Mouse (Mus musculus) adrenal gland, postnatal 36 days (tissue): ENCODE data around the gene Ddc. TPM values are rescaled to one million over a fixed set of nuclear protein-coding genes. Genes with fewer than 3 reads are reported as not detected.

Experiments
- DNase-seq, 2 experiments: peaks; one replicate each; pipeline ENCODE4 v3.0.0; 2021; ENCODE audit warnings: mixed read lengths in 1 of 2
- total RNA-seq, 2 experiments: library from RNA; stranded (reverse); gene quantifications; 2 replicates each; pipeline ENCODE4 v1.2.3; 2021

The Ddc gene
- total RNA-seq, 2 experiments from 2014 or later = 46.6 to 59.1 TPM

DNA sequence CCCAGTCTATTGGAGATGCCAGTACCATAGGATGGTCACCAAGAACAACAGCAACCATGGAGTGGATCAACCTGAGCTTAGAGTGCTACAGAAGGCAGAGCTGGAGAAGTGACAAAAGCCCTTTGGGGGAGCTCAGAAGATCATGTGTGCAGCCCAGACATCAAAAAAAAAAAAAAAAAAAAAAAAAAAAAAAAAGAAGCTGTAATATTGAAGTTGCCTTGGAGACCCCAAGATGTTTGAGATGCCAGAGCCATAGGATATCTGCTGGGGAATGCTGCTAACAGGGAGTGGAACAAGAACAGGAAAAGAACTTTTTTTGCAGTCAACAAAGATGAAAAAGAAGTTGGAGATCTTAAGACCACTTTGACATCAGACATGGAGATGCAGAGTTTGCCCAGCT is 7.6 kb upstream of the Ddc start:
- DNase-seq = no peak

DNA sequence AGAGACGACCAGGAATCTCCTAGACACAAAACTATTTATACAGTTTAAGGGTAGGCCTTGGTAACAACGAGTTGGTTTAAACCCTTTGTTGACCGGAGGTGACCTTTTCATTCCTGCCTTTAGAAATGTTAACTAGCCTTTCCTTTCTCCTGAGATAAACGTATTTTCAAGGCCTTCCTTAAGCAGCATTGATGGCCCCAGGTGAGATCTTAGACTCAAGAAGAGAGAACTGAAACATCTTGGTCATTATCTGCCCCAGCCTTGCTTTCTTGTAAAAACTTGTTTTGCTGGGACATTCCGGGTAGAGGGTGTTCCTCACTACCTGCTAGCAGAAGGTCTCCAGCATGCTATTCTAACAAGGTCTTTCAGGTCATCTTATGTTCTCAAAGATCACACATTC is 7.1 kb upstream of the Ddc start:
- DNase-seq = no peak

DNA sequence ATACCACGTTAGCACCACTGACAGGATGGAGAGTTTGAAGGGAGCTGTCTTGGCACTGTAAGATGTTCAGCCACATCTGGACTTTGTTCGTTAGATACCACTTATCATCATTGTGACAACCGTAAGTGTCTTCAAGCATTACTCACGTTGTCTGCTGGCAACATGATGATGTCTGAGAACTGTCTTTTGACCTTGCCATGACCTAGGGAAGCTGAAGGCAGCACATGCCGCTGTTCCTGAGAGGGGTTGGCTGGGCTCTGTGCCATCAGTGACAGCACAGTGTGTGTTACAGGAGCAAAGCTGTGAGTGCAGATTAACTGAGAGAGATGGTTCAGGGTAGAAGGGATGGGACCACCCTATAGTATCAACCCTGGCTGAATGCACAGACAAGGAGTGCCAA is 3.6 kb upstream of the Ddc start:
- DNase-seq = peak; percentile 37 to 42

DNA sequence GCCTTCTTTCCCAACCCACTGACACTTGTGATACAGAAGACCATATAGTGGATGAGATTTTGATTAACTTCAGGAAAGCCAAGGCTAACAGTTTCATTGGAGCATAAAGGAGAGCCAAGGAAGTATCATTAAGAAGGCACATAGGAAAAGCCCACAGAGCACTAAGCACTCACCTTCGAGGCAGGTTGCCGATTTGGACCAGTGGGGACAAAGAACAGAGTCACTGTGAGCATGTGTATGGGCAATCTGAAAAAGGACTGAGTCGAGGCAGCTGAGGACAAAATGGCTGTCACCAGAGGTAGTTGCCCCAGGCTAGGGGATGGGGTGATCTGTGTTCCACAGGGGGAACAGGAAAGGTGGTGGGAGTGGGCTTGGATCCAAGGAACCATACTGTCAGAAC is 552 bp upstream of the Ddc start:
- DNase-seq = no peak

DNA sequence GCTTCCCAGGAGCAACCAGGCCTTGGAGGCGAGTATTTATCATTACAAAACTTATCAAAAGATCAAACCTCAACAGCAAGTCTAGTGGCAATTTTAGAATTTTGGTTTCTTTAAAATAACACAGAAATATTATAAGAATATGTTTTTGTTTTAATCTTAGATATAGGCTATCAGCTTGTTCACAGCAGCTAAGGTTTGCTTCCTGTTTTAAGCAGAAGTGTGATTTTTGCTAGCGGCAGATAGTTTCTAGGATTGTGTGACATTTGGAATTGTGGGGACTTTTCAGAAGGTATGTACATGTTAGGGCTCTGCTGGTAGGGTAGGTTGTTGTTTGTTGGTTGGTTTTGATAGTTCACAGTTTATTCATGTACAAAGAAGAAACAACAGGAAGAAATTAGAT is 2.5 kb downstream of the Ddc start:
- DNase-seq = no peak

DNA sequence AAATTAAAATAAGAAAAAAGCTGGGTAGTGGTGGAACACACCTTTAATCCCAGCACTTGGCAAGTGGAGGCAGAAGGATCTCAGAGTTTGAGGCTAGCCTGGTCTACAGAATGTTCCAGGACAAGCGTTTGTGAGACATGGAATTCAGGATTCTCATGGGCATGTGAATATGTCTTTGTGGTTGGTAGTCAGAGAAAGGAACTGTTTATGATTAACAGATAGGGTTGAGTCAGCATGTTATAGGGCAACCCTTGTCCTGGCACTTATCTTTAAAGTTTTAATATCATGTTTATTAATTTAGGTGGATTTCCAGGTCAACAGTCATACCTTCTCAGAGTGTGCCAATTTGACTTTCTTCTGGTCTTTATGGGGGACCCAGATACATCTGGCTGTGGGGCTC is 4.2 kb downstream of the Ddc start:
- no peak for DNase-seq

DNA sequence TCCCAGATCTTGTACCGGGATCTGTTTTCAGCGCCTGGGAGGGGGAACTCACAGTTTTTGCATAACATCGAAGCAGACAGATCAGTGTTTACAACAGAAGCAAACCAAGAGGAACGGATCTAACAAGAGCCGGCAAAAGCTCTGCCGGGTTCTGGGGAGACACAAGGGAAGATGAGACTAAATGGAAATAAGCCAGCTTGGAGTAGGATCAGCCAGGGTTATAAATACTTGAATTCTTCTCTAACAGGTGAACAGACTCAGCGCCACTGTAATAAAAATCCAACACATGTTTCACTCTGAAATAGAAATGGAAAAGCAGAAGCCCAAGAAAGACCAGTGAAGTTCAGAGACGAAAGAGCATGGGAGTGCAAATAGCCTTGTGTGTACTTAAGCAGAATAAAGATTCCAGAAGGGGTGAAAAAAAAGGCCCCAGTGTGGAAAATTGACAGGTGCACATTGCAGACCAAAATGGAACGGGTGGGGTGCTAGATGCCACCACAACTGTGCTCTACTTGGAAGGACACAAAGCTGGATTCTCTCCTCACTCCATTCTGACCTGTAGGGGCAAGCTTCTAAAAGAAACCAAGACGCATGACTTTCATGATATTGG is 4.8 kb downstream of the Ddc start:
- no peak for DNase-seq

DNA sequence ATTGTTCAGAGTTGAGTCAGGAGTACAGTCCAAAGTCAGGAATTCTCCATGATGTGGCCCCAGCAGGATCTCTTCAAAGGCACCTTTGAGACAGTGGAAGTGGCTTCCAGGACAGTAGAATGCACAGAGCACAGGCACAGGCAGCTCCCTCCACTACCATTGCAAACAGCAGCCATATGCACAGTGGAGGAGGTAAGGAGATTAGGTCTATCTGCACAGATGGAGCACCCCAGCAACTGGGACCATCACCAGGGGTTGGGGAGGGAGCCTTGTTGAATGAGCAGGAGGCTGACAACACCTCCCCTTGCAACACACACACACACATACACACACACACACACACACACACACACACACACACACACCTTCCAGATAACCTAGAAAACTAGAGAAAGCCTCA is 6.1 kb downstream of the Ddc start:
- DNase-seq = no peak

DNA sequence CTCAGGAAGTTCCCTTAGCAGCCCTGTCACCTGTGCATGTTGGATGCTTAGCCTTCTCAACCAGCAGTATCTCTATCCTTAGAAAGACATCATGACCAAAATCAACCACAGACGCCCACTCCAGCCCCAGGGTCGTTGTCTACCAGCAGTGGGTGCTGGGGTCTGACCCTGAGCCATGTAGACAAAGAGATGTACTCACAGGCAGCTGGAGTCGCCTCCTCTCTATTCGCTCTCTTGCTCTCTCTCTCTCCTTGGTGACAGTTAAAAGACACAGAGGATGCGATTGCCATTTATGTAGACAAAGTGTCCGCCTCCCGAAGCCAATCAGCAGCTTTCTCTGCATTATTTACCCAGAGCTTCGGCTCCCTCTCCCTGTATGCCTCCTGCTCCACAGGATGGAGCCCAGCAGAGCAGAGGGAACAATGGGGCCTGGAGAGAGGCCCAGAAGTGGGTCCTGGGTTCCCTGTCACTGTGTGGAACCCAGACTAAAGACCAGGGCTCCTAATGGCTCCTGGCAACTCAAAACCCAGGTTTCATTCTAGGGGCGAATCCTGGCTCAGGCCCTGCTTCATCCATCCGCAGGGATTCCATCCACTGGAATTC is 7.7 kb downstream of the Ddc start:
- DNase-seq = no peak

DNA sequence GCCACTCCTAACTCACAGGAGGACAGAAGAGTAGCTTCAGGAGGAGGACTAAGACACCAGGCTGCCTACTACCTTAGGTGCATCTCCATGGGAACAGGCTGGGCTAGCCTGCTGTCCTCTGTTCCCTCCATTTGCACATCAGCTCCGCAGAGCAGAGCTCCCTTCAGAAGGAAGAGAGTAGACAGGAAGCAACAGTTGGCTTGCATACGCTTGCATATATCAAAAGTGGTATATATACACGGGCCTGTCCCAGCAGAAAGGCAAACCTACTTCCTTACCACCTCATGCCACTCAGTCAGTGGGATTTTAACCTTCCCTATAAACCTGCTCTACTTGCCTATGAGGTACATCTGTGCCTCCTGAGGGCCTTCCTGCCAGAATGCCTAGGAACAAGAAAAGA is 9.2 kb downstream of the Ddc start:
- no peak for DNase-seq

DNA sequence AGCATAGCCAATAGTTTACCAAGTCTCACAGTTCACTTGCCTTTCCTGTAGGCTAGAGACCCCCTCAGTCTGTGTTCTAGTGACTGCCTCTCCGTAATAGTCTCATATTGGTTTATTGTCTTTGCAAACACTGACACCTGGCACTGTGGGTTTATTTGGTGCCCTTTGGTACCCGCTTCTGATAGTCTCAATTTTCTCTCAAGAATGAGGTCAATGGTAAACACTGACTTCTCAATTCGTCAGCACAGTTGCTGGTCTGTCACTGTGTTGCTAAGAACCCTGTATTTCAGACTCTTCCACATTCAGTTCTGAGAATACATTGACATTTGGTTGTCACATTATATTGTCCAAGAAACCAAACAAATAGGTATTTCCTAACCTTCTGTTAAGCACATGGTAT is 9.9 kb downstream of the Ddc start:
- no peak for DNase-seq

DNA sequence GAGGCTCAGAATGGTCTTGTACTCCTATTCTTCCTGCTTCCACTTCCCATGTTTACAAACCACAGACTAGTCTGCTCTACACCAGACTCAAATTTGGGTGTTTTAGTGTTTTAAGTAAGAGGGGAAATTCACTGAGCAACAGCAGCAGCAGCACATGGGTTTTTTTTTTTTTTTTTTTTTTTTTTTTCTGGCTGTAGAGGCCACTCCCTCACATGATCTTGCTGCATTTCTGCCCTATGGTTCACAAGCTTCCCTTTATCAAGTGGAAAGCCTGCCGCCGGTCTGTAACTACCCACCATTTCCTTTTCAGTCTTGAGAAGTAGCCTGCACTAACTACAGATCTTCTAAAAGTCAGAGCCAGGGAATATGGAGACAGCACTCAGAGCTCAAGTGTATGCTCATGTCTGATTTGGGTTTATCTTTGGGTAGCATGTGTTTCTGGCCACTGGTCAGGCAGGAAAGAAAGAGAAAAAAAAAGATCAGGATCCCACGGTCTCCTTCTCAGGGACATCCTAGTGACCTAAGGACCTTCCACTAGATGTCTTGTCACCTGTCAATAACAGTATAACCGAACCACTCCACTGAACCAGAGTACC is 11.4 kb downstream of the Ddc start:
- DNase-seq = no peak

DNA sequence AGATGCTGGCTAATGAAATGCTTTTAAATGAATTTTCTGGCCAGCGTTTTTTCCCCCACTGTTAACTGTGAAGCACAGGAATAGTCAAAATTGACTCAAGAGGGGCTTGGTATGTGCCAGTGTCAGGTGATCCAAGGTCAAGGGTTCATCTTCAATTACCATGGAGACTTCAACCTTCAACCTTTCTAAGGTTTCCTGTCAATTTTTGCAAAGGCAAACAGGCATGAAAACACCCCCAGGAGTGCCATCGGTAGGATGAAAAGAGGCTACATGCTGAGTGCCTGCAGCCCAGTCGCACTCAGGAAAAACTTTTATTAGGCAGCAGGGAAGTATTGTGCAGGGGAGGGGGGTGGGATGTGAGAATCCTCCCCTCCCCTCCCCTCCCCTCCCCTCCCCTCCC is 12.0 kb downstream of the Ddc start:
- no peak for DNase-seq

DNA sequence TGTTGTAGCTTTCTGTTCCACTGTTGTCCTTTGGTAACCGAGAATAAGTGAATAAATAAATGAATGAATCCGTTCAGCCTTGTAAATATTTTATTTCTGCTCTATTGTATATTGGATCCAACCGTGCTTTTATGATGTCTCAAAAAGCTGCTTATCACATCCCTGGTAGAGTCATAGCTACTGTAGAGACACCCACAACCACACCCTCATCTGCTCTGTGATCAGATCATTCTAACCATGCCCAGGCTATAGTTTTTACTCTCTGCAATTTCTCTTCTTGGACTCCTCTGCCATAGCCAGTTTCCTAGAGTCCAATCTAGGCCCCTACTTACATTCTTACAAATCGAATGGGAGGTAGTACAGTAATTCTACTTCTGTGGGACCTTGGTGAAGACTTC is 12.7 kb downstream of the Ddc start:
- no peak for DNase-seq

DNA sequence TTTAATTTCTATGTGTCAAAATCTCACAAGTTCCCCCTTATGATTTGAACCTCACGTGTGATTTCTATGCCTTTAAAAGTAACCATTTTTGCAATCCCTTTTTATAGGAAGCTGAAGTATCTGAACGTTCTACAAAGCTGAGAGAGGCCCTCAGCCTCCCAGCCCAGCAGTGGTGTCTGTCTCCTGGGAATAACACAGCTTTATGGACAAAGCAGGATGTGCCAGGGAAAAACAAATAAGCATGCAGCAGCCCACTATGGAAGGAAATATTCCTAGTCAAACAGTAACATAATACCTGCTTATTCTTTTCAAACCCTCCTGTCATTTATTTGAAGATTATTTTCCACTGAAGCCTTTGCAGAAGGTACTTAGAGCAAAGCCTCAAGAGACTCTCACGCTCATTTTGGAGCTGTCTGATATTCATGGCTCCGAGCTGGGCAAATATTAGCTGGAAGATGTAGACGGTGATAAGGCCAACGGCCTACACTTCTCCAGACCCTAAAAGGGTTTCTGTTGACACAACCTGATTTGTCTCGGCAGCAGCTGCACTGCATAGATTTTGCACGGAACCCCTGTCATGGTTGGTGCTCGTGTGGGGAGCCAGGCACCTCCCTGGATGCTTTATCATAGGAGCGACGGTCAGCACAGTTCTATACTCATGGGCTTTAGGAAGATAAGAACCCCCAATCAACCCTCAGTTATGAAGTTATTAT is 13.3 kb downstream of the Ddc start:
- DNase-seq = no peak

DNA sequence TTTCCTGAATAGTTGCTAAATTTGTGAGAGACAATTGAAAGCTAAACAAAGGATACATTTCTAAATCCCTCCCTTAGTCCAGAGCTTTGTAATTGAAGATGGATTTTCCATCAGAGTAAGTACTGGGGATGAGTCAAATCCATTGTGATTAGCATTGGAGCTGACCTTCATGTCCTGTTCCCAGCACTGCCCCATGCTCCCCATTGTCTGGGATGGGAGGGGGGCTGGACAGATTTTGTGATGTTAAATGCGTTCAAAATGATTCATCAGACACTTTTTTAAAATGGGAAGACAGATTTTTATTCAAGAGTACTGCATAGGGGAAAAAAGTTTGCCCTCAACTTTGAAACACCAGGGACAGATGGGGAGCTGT is 16.2 kb downstream of the Ddc start:
- DNase-seq = peak; percentile 21 to 26

DNA sequence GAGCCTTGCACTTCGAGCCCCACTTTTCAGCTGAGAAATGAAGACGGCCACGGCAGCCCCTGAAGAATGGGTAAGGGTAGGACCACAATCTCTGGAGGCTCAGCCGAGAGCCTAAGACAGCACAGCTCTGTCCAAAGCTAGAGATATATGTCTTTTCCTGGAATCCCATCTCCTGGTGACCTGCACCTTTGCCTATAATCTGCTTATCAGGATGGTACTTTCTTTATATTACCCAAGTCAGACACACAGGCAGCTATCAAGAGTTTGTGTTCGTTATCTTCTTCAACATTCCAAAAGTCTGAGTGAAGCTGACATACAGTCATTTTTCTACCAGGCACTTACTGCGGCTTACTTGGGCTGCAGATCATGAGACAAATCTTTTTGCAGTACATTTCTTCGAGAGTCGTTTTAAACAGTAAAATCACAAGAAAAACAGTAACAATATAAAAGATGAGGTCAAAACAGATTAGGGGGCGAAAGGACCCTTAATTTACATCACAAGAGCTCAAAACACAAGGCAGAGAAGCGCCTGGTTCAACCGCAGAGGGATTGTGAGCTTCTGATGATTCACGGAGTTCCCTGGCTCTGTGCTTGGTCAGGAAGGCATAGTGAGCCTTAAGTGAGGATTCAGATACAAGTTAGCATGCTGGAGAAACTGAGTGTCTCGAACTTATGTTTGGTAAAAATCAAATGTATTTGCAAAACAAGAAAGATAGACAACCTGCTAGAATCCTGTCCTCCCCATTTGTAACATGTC is 16.7 kb downstream of the Ddc start:
- DNase-seq = no peak

DNA sequence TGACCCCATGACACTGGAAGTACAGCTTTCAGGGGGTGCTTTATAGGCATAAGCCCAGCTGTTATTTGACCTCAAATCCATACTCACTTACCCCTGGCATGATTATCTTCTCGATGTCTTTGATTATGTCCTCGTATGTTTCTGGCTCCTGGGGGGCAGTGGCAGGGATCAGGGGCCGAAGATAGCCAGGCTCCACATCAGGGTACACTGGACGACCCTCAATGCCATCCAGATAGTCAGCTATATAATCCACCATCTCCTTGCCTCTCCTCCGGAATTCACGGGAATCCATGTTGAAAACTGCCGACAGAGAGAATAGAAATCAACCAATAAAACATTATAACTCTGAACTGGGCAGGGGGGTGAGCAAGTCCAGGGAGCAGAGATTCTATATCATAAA is 17.6 kb downstream of the Ddc start:
- DNase-seq = no peak

DNA sequence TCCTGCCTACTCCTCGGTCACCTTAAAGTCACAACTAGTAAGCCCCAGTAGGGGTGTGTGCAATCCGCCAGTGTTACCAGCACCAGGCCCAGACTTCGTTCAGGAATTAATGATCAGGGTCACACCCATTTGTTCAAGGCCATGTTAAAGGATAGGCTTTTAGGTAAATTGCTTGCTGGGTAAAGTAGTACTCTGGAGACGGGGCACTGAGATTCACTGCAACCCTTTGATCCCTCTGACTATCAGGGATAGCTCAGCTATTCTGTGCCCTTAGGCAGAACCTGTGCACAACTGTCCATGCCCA is 18.3 kb downstream of the Ddc start:
- no peak for DNase-seq

DNA sequence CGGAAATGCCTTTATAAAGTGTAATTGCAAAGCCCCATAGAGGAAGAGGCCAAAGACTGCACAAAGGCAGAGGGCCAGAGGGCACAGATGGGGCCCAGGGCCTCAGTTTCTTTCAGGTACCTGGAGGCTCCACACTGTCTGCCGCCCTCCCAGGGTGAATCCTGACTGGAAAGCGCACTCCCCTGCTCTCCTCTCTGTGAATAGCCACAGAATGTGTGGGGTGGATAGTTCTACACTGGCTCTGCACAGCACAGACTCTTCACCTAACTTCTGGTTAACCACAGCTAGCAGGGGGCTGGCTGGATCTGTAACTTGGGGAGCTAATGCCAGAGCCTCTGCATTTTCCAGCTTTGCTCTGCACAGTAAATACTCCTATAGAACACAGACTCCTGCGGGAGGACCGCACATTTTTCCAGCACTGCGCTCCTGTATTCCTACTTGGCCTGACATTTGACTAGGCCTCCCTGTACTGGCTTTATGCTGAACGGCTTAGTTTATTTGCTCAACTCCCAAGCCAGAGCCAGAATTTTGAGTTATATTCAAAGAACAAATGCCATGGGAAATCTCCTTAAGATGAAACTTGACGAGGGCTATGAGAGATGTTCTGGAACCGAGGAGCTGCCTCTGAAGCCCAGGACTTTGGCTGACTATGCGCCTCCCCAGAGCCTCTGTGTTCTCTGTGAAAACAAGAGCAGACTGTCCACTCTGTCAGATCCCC is 18.8 kb downstream of the Ddc start:
- no peak for DNase-seq

DNA sequence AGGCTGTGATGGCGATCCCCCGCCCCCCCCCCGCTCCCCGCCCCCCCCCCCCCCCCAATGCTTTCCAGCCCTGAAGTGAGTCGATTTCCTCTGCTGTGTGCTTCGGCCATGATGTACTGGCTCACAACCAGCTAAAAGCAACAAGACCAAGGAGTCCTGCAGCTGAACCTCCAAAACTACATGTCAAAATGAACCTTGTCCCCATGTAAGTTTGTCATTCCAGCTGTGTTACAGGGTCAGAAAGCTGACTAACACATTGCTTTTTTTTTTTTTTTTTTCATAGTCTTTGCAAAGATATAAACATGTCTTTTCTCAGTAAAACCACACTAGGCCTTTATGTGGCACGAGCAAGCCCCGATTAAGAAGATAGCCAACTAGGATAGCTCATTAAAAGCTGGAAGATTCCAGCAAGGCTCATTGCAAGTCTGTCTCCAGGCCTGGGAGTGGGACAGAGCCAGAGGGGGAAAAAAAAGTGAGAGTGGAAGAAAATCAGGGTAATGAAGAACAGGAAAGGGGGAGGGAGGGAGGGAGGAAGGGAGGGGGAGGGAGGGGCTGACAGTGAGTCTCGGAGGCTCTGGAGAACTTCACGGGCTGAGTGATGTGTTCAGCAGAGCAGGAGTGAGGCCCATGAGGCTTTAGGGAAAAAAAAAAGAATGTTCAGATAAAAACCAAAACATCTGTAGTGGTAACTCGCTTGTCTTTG is 19.5 kb downstream of the Ddc start:
- no peak for DNase-seq

DNA sequence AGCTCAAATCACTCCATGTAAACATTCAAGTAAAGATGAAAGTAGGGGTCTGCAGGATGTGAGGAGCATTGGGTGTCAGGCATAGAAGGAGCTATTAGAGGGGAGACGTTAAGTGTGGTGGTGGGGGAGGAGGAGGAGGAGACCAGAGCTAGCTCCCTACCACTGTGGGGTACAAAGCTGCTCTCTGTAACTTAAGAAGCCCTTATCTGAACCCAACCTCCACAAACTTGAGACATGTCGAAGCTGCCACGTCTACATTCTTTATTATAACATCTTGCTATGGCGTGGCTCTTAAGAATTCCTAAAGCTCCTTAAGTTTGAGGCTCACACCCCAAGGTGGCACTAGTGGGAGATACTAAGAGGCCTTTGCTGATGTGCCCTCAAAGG is 20.1 kb downstream of the Ddc start:
- no peak for DNase-seq
